Mouse (Mus musculus) neutrophil, adult 5-6 weeks (primary cell): ENCODE measurements around the gene Ttc27. TPM values are rescaled to one million over a fixed set of nuclear protein-coding genes. Genes with fewer than 3 reads are reported as not detected.
"Not testable (repeated sequence)": the region's sequence is repeated elsewhere in the genome, so short reads cannot be mapped to it uniquely, and the experiment has no call there.

Source experiments
- ATAC-seq: fragments of 151-379, 151-347 bp; 2 replicates; pipeline ENCODE4 v1.8.0; 2017; ENCODE audit warnings: mild to moderate bottlenecking, moderate TSS enrichment; ENCODE audit not compliant: insufficient number of reproducible peaks, poor library complexity, low FRiP score, severe bottlenecking; ENCODE audit errors: extremely low read depth
- total RNA-seq: library from RNA; stranded (forward); fragments of 200-1000 nt; gene quantifications from 2 replicates; pipeline ENCODE4 v1.2.3, GENCODE M21; 2017

Gene Ttc27
- total RNA-seq: 18.7 and 29.7 TPM in 2 replicates

DNA sequence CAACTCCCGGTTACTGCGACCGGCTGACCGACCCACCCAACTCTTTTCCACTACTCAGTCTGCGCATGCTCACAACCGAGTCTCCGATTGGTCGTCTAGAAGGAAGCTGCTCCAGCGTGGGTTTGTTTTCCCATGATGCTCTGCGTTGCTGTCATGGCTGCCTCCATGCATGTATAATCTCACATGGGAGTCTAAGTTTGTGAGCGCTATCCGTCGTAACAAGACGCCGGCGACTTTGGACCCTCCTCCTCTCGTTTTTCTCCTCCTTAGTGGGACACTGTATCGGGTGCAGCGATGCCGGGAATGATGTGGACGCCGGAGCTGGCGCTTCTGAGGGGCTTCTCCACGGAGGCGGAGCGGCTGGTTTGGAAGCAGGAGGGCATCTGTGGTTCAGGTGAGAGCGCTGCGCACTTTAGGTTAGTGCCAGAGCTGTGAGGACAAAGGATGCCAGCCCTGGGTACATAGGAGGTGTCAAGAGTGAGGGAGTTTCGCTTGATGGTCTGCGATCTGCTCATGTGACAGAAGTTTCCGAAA is at the start of gene Ttc27:
TSS of gene Ttc27 (plus strand) at position 115 of the 534 bp plus-strand sequence.
- peak; percentile 94 for ATAC-seq

- no peak for ATAC-seq
Measured at GRCm38 (mm10) chr17:74668010-74668409, 49.5 kb upstream of the Ttc27 start.

- no peak for ATAC-seq
Measured at GRCm38 (mm10) chr17:74670031-74670430, 47.5 kb upstream of the Ttc27 start.

DNA sequence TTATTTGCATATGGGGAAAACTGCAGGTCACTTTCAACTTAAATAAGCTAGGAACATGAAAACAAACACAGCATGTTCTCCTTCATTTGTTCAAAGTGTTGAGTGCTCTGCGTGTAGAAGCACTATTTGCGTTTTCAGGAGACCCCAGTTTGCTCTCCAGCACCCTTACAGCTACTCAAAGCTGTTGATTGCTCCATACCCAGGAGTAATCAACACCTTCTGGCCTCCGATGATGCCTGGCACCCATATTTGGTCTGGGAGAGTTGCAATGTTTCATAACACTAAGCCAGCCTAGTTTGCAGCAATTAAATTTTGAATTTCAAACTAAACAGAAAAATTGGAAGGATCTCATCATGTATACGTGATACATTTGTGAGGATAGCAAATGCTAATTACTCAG is 45.1 kb upstream of the Ttc27 start:
- ATAC-seq: no peak

GRCm38 (mm10) chr17:74673251-74673650 is 44.3 kb upstream of the Ttc27 start:
- ATAC-seq: peak; percentile 46; the same call in 1 of the 2 replicates

GRCm38 (mm10) chr17:74678061-74678460 is 39.5 kb upstream of the Ttc27 start:
- ATAC-seq: no peak

DNA sequence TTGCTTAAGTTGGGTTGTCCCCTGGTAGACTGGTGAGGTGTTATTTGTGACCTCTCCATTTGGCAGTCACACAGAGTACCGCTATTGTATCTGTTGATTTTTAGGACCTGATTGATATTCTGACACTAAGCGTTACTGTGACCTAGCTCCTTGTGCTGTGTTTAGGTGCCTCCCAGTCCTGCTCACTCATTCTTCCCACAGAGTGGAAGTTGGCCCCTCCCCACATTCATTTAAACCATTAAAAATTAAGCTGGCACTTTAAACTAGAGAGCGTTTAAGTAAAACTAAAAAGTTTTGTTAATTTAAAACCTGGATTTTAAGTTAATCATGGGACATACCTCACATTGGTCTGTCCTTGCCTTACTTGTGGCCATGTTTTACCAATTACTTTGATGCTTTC is 32.6 kb upstream of the Ttc27 start:
- ATAC-seq: no peak

GRCm38 (mm10) chr17:74688555-74688954 is 29.0 kb upstream of the Ttc27 start:
- ATAC-seq: no peak

GRCm38 (mm10) chr17:74689406-74689805 is 28.1 kb upstream of the Ttc27 start:
- ATAC-seq: no peak

GRCm38 (mm10) chr17:74701661-74702060 is 15.9 kb upstream of the Ttc27 start:
- ATAC-seq: not testable (repeated sequence)

- ATAC-seq: no peak
Measured at GRCm38 (mm10) chr17:74705480-74705879, 12.1 kb upstream of the Ttc27 start.

DNA sequence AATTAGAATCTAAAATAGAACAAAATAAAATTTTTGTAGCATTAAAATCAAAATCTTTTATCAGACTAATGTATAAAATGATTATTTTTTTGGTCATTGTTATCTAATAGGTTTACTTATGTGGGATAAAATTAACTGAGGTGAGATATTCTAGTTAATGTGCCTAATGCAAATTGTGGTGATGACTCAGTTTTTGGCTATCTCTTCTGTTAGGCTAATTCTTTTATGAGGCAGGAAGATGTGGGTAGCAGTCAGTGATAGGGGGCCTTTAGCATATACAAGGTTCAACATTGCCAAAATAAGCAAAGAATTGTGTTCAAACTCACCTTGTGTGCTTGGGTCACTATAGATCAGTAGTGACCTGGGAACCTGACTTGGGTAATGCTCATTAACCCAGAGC is 10.9 kb upstream of the Ttc27 start:
- ATAC-seq: no peak

- ATAC-seq: no peak
Measured at GRCm38 (mm10) chr17:74707637-74708152, 9.8 kb upstream of the Ttc27 start.

- no peak for ATAC-seq
Measured at GRCm38 (mm10) chr17:74710731-74711130, 6.8 kb upstream of the Ttc27 start.

DNA sequence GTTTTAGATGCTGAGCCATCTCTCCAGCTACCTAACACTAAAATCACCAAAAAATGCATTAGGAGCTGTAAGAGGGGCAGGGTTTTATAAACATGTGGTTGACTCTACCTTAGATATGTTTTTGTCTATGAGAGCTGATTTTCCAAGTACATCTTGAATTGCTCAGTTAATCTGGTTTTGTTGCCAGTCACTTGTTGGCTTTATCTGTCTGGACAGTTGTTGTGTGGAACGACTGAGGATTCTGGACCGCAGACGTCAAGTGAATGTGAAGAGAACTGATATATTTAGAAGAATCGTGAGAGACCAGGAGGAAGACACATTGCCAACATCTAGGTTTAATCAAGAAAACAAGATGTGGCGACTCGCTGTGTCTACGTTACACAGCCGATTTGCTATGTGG is 5.9 kb upstream of the Ttc27 start:
- no peak for ATAC-seq

GRCm38 (mm10) chr17:74715128-74715527 is 2.4 kb upstream of the Ttc27 start:
- ATAC-seq: no peak

- no peak for ATAC-seq
Measured at GRCm38 (mm10) chr17:74715724-74716123, 1.8 kb upstream of the Ttc27 start.

- ATAC-seq: no peak
Measured at GRCm38 (mm10) chr17:74716643-74717042, 889 bp upstream of the Ttc27 start.

DNA sequence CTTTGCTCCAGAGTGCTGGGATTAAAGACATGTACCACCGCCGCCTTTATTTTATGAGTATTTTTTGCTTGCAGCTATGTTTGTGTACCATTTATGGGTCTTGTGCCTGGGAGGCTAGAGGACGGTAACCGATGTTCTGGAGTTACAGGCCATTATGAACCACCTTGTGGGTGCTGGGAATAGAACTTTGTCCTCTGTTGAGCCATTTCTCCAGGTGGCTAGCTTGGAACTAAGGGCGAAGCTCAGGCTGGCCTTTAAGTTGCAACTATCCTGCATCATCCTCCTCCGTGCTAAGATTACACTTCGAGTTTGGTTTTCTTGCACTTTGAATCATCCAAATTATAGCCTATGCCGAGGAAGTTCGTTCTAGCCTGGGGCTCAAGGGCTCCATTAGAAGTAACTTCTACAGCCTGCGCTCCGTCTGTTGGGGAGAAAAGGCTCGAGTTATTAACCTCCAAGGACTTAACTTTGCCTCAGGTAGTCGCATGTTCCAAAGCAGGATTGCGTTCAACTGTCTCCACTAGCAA is 378 bp upstream of the Ttc27 start:
- ATAC-seq: no peak

- ATAC-seq: no peak
Measured at GRCm38 (mm10) chr17:74732872-74733271, 15.3 kb downstream of the Ttc27 start.

DNA sequence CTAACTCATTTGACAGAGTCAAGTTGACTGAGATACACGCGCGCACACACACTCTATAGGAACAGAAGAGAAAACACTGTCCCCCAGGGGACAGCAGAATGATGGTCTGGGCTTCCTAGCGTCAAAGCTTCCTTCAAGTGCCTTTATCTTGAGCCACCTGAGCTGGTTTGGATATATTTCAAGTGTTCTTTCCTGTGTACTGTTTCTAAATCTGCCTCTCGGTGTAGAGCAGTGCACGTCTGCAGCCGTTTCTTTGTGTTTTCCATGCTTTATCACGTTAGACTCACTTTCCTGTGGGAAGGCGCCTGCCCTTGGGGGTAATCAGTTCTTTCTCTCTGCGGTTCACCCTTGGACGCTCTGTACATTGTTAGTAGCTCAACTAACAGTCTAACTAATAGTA is 17.9 kb downstream of the Ttc27 start:
- ATAC-seq: no peak
